Mouse (Mus musculus) neural tube, embryonic 10.5 days (tissue): ENCODE results near the gene Fntb.
"Not testable (repeated sequence)": the region's sequence is repeated elsewhere in the genome, so short reads cannot be mapped to it uniquely, and the experiment has no call there.

Experiments
- DNase-seq: peaks from one replicate; pipeline ENCODE4 v3.0.0-alpha.2; 2017; ENCODE audit warnings: low spot score; ENCODE audit errors: extremely low spot score

The Fntb gene

DNA sequence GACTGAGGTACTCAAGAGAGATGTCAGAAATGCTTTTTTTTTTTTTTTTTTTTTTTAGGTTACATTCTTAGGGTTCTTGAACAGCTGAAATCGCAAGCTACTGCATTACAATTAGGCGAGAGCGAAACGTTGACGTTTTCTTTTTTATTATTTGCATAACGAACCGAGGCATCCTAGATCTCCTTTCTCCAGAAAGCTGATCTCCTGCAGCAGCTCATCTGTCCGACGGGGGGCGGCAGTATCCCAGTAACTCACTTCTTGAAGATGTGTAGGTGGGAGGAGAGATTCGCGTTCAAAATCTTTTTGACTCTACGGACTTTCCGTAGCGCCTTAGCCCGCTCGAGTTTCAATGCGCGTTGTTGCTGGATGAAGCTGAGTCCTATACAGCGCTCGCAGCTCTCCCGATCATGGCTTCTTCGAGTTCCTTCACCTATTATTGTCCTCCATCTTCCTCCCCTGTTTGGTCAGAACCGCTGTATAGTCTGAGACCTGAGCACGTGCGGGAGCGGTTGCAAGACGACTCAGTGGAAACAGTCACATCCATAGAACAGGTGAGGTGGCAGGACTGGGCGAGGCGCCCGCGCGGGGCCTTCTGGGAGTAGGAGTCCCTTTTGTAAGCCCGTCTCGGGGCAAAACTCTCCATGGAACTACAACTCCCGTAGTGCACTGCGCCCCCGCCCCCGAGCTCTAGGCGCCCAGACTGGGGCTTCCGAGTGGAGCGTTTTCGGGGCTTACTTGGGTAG is 71.9 kb downstream of the Fntb start:
- peak; percentile 97 for DNase-seq

- no peak for DNase-seq
Measured at GRCm38 (mm10) chr12:76837844-76838650, 72.7 kb downstream of the Fntb start.

GRCm38 (mm10) chr12:76839298-76839697 is 73.9 kb downstream of the Fntb start:
- no peak for DNase-seq

DNA sequence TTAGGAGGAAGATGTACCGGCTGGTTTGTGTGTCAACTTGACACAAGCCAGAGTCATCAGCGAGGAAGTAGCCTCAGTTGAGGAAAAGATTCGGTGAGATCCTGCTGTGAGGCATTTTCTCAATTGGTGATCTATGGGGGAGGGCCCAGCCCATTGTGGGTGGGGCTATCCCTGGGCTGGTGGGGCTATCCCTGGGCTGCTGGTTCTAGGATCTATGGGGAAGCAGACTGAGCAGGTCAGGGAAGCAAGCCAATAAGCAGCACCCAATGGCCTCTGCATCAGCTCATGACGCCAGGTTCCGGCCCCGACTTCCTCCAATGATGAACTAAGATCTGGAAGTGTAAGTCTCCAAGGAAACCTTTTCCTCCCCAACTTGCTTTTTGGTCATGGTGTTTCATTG is 74.7 kb downstream of the Fntb start:
- DNase-seq = no peak

GRCm38 (mm10) chr12:76844346-76845061 is 79.1 kb downstream of the Fntb start:
- DNase-seq = no peak

DNA sequence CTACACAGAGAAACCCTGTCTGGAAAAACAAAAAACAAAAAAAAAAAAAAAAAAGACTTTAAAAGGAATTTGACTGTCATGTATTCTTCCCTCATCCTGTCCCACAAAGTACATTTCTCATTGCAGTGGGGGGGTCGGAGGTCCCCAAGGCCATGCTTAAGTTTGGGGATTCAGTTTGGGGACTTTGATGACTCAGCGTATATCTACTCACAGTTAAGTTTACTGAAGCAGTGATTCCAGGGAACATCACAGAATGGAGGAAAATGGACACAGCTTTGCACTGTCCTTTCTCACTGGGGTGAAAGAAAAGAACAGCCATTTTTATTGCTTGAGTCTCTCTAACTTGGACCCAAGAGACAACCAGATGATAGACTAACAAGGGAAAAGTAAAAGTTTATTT is 87.0 kb downstream of the Fntb start:
- DNase-seq = no peak

DNA sequence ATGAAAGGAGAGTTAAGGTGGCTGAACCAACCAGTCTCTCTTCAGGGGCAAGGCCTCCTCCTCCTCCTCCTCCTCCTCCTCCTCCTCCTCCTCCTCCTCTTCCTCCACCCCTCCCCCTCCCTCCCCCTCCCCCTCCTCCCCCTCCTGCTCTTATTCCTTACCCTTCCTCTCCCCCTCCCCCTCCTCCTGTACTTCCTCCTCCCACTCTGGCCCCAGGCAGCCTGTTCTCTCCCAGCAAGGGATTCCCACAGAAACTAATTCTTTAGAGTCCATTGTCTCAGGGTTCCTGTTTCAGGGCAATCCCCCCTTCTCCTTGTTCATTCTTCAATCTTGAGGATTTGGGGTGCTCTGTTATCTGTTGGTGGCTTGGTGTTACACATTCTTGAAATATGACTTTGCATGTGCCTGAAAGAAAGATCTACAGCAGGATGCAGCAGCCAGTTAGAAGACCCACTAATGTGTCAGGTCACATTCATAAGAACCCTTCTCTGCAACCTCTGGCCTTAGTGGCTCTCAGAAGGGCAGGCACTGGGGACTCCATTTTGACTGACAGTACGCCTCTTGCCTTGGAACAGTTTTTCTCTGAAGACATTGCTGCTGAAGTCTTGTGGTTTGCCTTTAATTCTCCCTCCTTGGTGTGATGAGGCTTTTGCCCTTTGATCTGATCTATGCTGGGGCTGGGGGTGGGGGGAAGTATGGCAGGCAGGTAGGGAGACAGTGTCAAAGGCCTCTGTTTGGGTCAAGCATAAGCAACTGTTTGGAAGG is 88.2 kb downstream of the Fntb start:
- no peak for DNase-seq

- no peak for DNase-seq
Measured at GRCm38 (mm10) chr12:76857087-76857486, 91.7 kb downstream of the Fntb start.

- DNase-seq = not testable (repeated sequence)
Measured at GRCm38 (mm10) chr12:76858788-76859187, 93.4 kb downstream of the Fntb start.

- no peak for DNase-seq
Measured at GRCm38 (mm10) chr12:76863651-76864050, 98.3 kb downstream of the Fntb start.

DNA sequence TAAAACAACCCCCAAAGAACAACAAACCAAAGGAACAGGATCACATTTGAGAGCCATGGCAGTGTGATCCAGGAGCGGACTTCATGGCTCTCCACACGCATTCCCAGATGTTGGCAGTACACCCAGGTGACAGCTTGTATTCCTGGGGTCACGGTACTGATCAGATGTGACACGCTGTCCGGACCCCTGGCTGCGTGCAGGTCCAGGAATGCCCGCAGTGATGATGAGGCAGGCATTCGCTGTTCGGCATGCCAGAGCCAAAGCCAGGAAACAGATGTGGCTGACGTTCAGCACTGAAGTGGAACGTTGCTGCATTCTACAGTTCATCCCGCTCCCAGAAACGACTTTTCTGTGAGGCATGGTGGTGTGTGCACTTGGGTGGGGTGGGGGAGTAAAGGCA is 99.9 kb downstream of the Fntb start:
- DNase-seq = no peak

DNA sequence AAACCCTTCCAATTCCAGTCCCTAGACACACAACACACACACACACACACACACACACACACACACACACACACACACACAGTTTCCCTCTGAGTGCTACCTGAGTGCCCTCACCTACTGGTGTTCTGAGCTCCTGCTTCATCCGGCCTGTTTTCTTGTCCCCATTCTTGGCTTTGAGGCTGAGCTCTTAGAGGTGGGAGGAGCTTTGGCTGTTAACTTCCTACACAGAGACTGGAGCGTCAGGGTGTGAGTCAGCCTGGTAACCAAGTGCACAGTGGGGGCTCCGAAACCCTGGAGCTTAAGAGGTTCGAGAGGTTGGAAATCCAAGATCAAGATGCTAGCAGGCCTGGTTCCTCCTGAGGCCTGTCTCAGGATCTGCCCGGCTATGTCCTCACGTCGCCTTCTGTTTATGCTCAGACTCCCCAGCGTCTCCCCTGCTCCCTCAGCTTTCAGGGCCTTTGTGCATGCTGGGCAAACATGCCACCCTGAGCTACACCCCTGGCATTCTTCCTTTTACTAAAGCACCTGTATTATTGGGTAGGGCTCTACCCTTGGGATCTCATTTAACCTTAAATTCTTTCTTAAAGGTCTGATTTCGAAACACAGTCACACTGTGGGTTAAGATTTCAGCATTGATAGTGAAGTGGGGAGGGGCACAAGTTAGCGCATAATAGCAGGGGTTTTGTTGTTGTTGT is 102.3 kb downstream of the Fntb start:
- DNase-seq = no peak

GRCm38 (mm10) chr12:76868463-76869198 is 103.2 kb downstream of the Fntb start:
- DNase-seq = no peak

DNA sequence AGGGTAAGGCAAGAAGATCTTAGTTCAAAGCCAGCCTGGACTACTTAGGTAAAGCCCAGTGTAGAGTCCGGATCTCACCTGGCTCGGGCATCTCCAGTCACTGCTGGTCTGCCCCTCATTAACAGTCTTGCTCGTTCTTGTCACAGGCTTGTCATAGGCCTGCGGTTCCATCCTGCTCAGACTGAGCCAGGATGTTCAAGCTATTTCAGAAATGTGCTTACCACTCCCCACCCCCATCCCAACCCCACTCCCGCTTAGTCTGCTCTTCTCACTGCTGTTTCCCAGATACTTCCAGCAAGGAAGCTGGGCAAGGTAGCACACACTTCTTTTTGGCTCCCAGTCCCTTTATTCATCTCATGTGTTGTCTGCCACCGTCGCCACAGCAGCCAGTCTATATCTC is 104.2 kb downstream of the Fntb start:
- no peak for DNase-seq

GRCm38 (mm10) chr12:76872767-76873316 is 107.5 kb downstream of the Fntb start:
- DNase-seq = no peak

GRCm38 (mm10) chr12:76874826-76875225 is 109.4 kb downstream of the Fntb start:
- DNase-seq = no peak

- peak; percentile 53 for DNase-seq
Measured at GRCm38 (mm10) chr12:76879242-76879641, 113.9 kb downstream of the Fntb start.

DNA sequence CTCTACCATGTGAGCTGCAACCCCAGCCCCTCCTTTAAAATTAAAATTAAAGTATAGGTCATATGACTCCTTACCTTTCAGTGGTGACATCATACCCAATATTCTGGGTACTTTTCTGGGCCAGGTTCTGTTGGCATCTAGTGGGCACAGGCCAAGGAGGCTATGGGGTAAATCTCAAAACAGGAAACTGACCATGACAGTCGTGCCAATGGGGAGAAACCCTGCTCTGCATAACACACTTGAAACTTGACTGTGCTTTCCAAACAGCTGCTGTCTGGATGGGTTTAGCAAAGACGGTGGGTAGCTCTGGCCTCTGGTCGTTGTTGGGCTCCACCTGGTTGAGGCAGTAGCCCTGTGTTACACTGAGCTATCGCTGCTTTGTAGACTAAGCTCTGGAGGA is 114.7 kb downstream of the Fntb start:
- no peak for DNase-seq

- no peak for DNase-seq
Measured at GRCm38 (mm10) chr12:76883824-76884223, 118.4 kb downstream of the Fntb start.

DNA sequence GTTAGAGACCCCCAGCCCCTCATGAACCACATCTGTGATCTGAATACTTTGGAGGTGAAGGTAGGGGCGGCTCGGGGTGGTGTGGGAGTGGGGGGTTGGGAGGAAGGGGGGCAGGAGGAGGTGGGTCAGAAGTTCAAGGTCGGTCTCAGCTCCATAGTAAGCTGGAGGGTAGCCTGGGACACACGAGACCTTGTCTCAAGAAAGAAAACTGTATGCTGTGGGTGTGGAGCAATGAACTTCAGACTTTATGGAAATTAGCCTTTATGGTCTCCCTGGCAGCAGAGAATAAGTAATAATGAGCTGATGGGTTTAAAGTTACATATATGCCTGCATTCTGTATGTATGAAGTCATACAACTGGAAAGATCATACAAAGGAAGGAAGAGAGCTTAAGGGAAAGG is 119.7 kb downstream of the Fntb start:
- DNase-seq = no peak
